Mouse (Mus musculus) neural tube, embryonic 12.5 days (tissue): ENCODE measurements around the gene Uba52. TPM values are rescaled to one million over a fixed set of nuclear protein-coding genes. Genes with fewer than 3 reads are reported as not detected.
A peak's percentile ranks its signal among the peaks of the same experiment; 100 is the strongest.
"Not testable (repeated sequence)": the region's sequence is repeated elsewhere in the genome, so short reads cannot be mapped to it uniquely, and the experiment has no call there.

Source experiments
- ATAC-seq: fragments of 200-750 bp; cut with Nextera tagmentation; 2 replicates; pipeline ENCODE4 v1.8.0; 2017; ENCODE audit warnings: low read depth, mild to moderate bottlenecking, moderate TSS enrichment, moderate library complexity; ENCODE audit not compliant: low FRiP score
- H3K27ac ChIP-seq: fragments of 300-500 bp; sonication (generic); 2 replicates; pipeline ENCODE4 v1.5.1; 2016
- H3K27me3 ChIP-seq: fragments of 300-500 bp; sonication (generic); replicated peaks from 2 replicates; pipeline ENCODE4 v1.6.1; 2016; ENCODE audit warnings: mild to moderate bottlenecking
- H3K36me3 ChIP-seq: fragments of 300-500 bp; sonication (generic); 2 replicates; pipeline ENCODE4 v1.6.1; 2016; ENCODE audit warnings: mild to moderate bottlenecking
- H3K4me1 ChIP-seq: fragments of 300-500 bp; sonication (generic); 2 replicates; pipeline ENCODE4 v1.6.1; 2016
- H3K4me2 ChIP-seq: fragments of 300-500 bp; sonication (generic); replicated peaks from 2 replicates; pipeline ENCODE4 v1.6.1; 2016; ENCODE audit warnings: mild to moderate bottlenecking
- H3K4me3 ChIP-seq: fragments of 300-500 bp; sonication (generic); 2 replicates; pipeline ENCODE4 v1.5.1; 2016
- H3K9ac ChIP-seq: fragments of 300-500 bp; sonication (generic); 2 replicates; pipeline ENCODE4 v1.6.1; 2016; ENCODE audit warnings: mild to moderate bottlenecking
- H3K9me3 ChIP-seq: fragments of 300-500 bp; sonication (generic); 2 replicates; pipeline ENCODE4 v1.6.1; 2016; ENCODE audit warnings: mild to moderate bottlenecking
- WGBS: fragments of 180-500 bp; shearing (Covaris S2); methylation state at CpG from one replicate; pipeline ENCODE4 v1.1.7; 2016; 5-methylcytosine and 5-hydroxymethylcytosine counted together
- polyA plus RNA-seq: library from polyadenylated mRNA; unstranded; fragments of >200 nt; fragmentation: Nextera tagmentation; extraction: Ambion mirVana; gene quantifications from 2 replicates; pipeline ENCODE4 v1.2.1, GENCODE M21; 2016

Uba52 gene
- polyA plus RNA-seq, 1 experiment from 2014 or later = 781 TPM

GRCm38 (mm10) chr8:70511174-70511573 lies 573 bp upstream of the Uba52 start:
- peaks cover 44% of the 10 kb centered on the region for H3K36me3 ChIP-seq
- H3K27ac ChIP-seq = not testable (repeated sequence)
- WGBS = 84% methylated on average over 6 of the region's 6 CpGs

GRCm38 (mm10) chr8:70509281-70509952 lies 1.2 kb downstream of the Uba52 start:
- peaks cover 40% of the 10 kb centered on the region for H3K4me1 ChIP-seq
- peak overlapping the region; percentile 90 for H3K4me2 ChIP-seq
- 15% methylated on average over 25 of the region's 25 CpGs for WGBS
- no peak for ATAC-seq
- no peaks in the 10 kb centered on the region for H3K9me3 ChIP-seq
- no peak overlapping the region for H3K27ac ChIP-seq
- H3K4me3 ChIP-seq = peak overlapping the region; percentile 98
- peaks cover 37% of the 10 kb centered on the region for H3K36me3 ChIP-seq
- peak overlapping the region; percentile 97 for H3K9ac ChIP-seq
- no peaks in the 10 kb centered on the region for H3K27me3 ChIP-seq

More at GRCm38 (mm10) chr8:70511174-70511573, 573 bp upstream of the Uba52 start:
- ATAC-seq, H3K27me3 ChIP-seq, H3K9me3 ChIP-seq: not testable (repeated sequence)
- Histone ChIP-seq H3K4me1 (peaks cover 23% of the 10 kb centered on the region), H3K4me2 (peak overlapping the region; percentile 90), H3K9ac (0 out of 2 replicates have a peak overlapping the region, but pooled peaks have one; percentile 97), H3K4me3 (peak overlapping the region; percentile 98)

- Histone ChIP-seq H3K9me3 (no peaks in the 10 kb centered on the region), H3K4me3 (no peak overlapping the region), H3K27me3 (peaks cover 22% of the 10 kb centered on the region), H3K4me1 (peaks cover 55% of the 10 kb centered on the region), H3K36me3 (peaks cover 20% of the 10 kb centered on the region), H3K27ac (no peak overlapping the region), H3K9ac (no peak overlapping the region), H3K4me2 (0 out of 2 replicates have a peak overlapping the region, but pooled peaks have one; percentile 88)
- 61% methylated on average over 5 of the region's 5 CpGs for WGBS
- ATAC-seq = no peak
Observed at GRCm38 (mm10) chr8:70507027-70507393, 3.6 kb downstream of the Uba52 start.

- peaks cover 56% of the 10 kb centered on the region for H3K4me1 ChIP-seq
Observed at GRCm38 (mm10) chr8:70506328-70507026, 4.1 kb downstream of the Uba52 start, which contains the start of gene Rex1bd. TSS of gene Rex1bd (minus strand) at chr8:70506752.

GRCm38 (mm10) chr8:70505698-70506327 lies 4.8 kb downstream of the Uba52 start:
- Histone ChIP-seq H3K4me1 (peaks cover 52% of the 10 kb centered on the region), H3K9ac (peak overlapping the region; percentile 89), H3K4me2 (peak overlapping the region; percentile 88), H3K9me3 (no peaks in the 10 kb centered on the region), H3K27ac (peak overlapping the region; percentile 77; the same call in 1 of the 2 replicates), H3K36me3 (peaks cover 20% of the 10 kb centered on the region), H3K4me3 (peak overlapping the region; percentile 79), H3K27me3 (peaks cover 34% of the 10 kb centered on the region)
- 39% methylated on average over 32 of the region's 32 CpGs for WGBS
- ATAC-seq = peak; percentile 27

More at GRCm38 (mm10) chr8:70506328-70507026, 4.1 kb downstream of the Uba52 start, which contains the start of gene Rex1bd:
- Histone ChIP-seq H3K27ac (peak within 1 kb of the TSS; percentile 77; the same call in 1 of the 2 replicates), H3K4me2 (peak within 1 kb of the TSS; percentile 88), H3K27me3 (peaks cover 27% of the 10 kb centered on the region), H3K9ac (peak within 1 kb of the TSS; percentile 89), H3K9me3 (no peaks in the 10 kb centered on the region), H3K36me3 (peaks cover 20% of the 10 kb centered on the region), H3K4me3 (peak within 1 kb of the TSS; percentile 79)
- peak; percentile 81 for ATAC-seq
- WGBS = 2% methylated on average over 40 of the region's 40 CpGs

- Histone ChIP-seq H3K9ac (no peak overlapping the region), H3K9me3 (no peaks in the 10 kb centered on the region), H3K4me1 (peaks cover 52% of the 10 kb centered on the region), H3K4me3 (no peak overlapping the region), H3K27ac (no peak overlapping the region), H3K36me3 (peaks cover 20% of the 10 kb centered on the region), H3K4me2 (peak overlapping the region; percentile 88; the same call in 1 of the 2 replicates), H3K27me3 (peaks cover 44% of the 10 kb centered on the region)
- no peak for ATAC-seq
- 75% methylated on average over 3 of the region's 3 CpGs for WGBS
Observed at GRCm38 (mm10) chr8:70504851-70505250, 5.8 kb downstream of the Uba52 start.

- ATAC-seq = no peak
- Histone ChIP-seq H3K27ac (no peak overlapping the region), H3K4me2 (0 out of 2 replicates have a peak overlapping the region, but pooled peaks have one; percentile 5), H3K36me3 (peaks cover 20% of the 10 kb centered on the region), H3K9ac (no peak overlapping the region), H3K27me3 (peaks cover 49% of the 10 kb centered on the region), H3K4me1 (peaks cover 50% of the 10 kb centered on the region), H3K4me3 (no peak overlapping the region), H3K9me3 (no peaks in the 10 kb centered on the region)
- WGBS = 47% methylated on average over 16 of the region's 16 CpGs
Observed at GRCm38 (mm10) chr8:70504291-70504716, 6.3 kb downstream of the Uba52 start.

GRCm38 (mm10) chr8:70503062-70503750 lies 7.4 kb downstream of the Uba52 start:
- H3K4me2 ChIP-seq = peak overlapping the region; percentile 20
- peaks cover 41% of the 10 kb centered on the region for H3K4me1 ChIP-seq

GRCm38 (mm10) chr8:70502540-70502939 lies 8.1 kb downstream of the Uba52 start:
- ATAC-seq = no peak
- H3K4me2 ChIP-seq = peak overlapping the region; percentile 33
- 0 out of 2 replicates have a peak overlapping the region, but pooled peaks have one; percentile 26 for H3K9ac ChIP-seq
- H3K27me3 ChIP-seq = peaks cover 66% of the 10 kb centered on the region
- H3K4me3 ChIP-seq = no peak overlapping the region
- H3K36me3 ChIP-seq = peaks cover 7% of the 10 kb centered on the region
- no peak overlapping the region for H3K27ac ChIP-seq
- WGBS = 28% methylated on average over 12 of the region's 12 CpGs
- no peaks in the 10 kb centered on the region for H3K9me3 ChIP-seq
- peaks cover 41% of the 10 kb centered on the region for H3K4me1 ChIP-seq

More at GRCm38 (mm10) chr8:70503062-70503750, 7.4 kb downstream of the Uba52 start:
- Histone ChIP-seq H3K27me3 (peaks cover 60% of the 10 kb centered on the region), H3K36me3 (peaks cover 13% of the 10 kb centered on the region), H3K27ac (no peak overlapping the region), H3K9me3 (no peaks in the 10 kb centered on the region), H3K9ac (0 out of 2 replicates have a peak overlapping the region, but pooled peaks have one; percentile 29), H3K4me3 (no peak overlapping the region)
- no peak for ATAC-seq
- 11% methylated on average over 46 of the region's 46 CpGs for WGBS

- peaks cover 39% of the 10 kb centered on the region for H3K4me1 ChIP-seq
- no peaks in the 10 kb centered on the region for H3K9me3 ChIP-seq
- peak overlapping the region; percentile 33 for H3K4me2 ChIP-seq
- H3K27me3 ChIP-seq = peaks cover 71% of the 10 kb centered on the region
- H3K4me3 ChIP-seq = no peak overlapping the region
- no peak overlapping the region for H3K27ac ChIP-seq
- WGBS = 8% methylated on average over 23 of the region's 23 CpGs
- ATAC-seq = no peak
- 0 out of 2 replicates have a peak overlapping the region, but pooled peaks have one; percentile 26 for H3K9ac ChIP-seq
- H3K36me3 ChIP-seq = peaks cover 2% of the 10 kb centered on the region; the same call in 1 of the 2 replicates
Observed at GRCm38 (mm10) chr8:70501820-70502529, 8.6 kb downstream of the Uba52 start.
